Mouse (Mus musculus) CH12.LX (cell line): Measurements from ENCODE around the gene Mcl1. TPM values are rescaled to one million over a fixed set of nuclear protein-coding genes. Genes with fewer than 3 reads are reported as not detected.

Experiments
- DNase-seq: peaks from one replicate; pipeline ENCODE4 v3.0.0-alpha.2; 2013; ENCODE audit errors: extremely low read depth
- H3K27ac ChIP-seq: 2 replicates; pipeline ENCODE4 v1.5.1; 2012; ENCODE audit warnings: low read depth, mild to moderate bottlenecking, control low read depth, moderate library complexity; ENCODE audit not compliant: insufficient read depth
- H3K27me3 ChIP-seq: replicated peaks from 2 replicates; pipeline ENCODE3; 2012; ENCODE audit warnings: inconsistent platforms
- H3K36me3 ChIP-seq, 2 experiments: replicated peaks in 1 of 2; 2 replicates each; pipeline versions ENCODE3 to v1.6.1; 2012; ENCODE audit warnings: inconsistent platforms in 1 of 2, low read length in 1 of 2, mild to moderate bottlenecking in 1 of 2, mixed read lengths in 1 of 2, moderate library complexity in 1 of 2; ENCODE audit not compliant: control insufficient read depth in 1 of 2, insufficient read depth in 1 of 2
- H3K4me1 ChIP-seq, 2 experiments: 2 replicates each; pipeline ENCODE4 v1.6.1; 2012; ENCODE audit warnings: inconsistent platforms in 1 of 2, moderate library complexity in 1 of 2; ENCODE audit not compliant: insufficient read depth in 2 of 2, control insufficient read depth in 1 of 2
- H3K4me2 ChIP-seq: 2 replicates; pipeline ENCODE4 v1.6.1; 2012; ENCODE audit warnings: low read depth, mild to moderate bottlenecking, control low read depth; ENCODE audit not compliant: poor library complexity, insufficient read depth, severe bottlenecking
- H3K4me3 ChIP-seq, 3 experiments: fragments of 150-350 bp in 1 of 3; sonication (generic) in 1 of 3; replicated peaks in 1 of 3; 2 replicates each; pipeline versions ENCODE3 to v1.5.1; 2011 to 2012; ENCODE audit warnings: low read depth in 2 of 3, low read length in 2 of 3, mild to moderate bottlenecking in 2 of 3, moderate library complexity in 2 of 3, control low read depth in 1 of 3, improper control_type of control experiment in 1 of 3, inconsistent platforms in 1 of 3, mixed read lengths in 1 of 3; ENCODE audit not compliant: poor library complexity in 1 of 3
- H3K79me2 ChIP-seq: replicated peaks from 2 replicates; pipeline ENCODE4 v1.6.1; 2012; ENCODE audit warnings: mild to moderate bottlenecking, moderate library complexity; ENCODE audit not compliant: control insufficient read depth, poor library complexity, insufficient read depth, severe bottlenecking; ENCODE audit errors: extremely low read depth
- H3K9ac ChIP-seq: 2 replicates; pipeline ENCODE4 v1.6.1; 2012; ENCODE audit warnings: low read depth, mild to moderate bottlenecking, control low read depth, moderate library complexity; ENCODE audit not compliant: insufficient read depth
- H3K9me3 ChIP-seq: replicated peaks from 2 replicates; pipeline ENCODE3; 2012; ENCODE audit warnings: low read length, inconsistent platforms, mixed read lengths
- BHLHE40 ChIP-seq: IDR thresholded peaks from 2 replicates; pipeline ENCODE4 v1.6.1; 2011; ENCODE audit warnings: mild to moderate bottlenecking, low read depth, low read length, improper control_type of control experiment
- CHD1 ChIP-seq: IDR thresholded peaks from 2 replicates; pipeline ENCODE4 v1.6.1; 2012; ENCODE audit warnings: low read depth, low read length, improper control_type of control experiment, inconsistent platforms
- CHD2 ChIP-seq: IDR thresholded peaks from 2 replicates; pipeline ENCODE4 v1.6.1; 2011; ENCODE audit warnings: low read length, improper control_type of control experiment
- CTCF ChIP-seq, 2 experiments: IDR thresholded peaks in 1 of 2; conservative IDR thresholded peaks in 1 of 2; 2 replicates each; pipeline ENCODE4 v1.5.1; 2011 to 2012; ENCODE audit warnings: low read depth in 2 of 2, low read length in 2 of 2, improper control_type of control experiment in 1 of 2, inconsistent platforms in 1 of 2, mild to moderate bottlenecking in 1 of 2, moderate library complexity in 1 of 2
- E2F4 ChIP-seq: IDR thresholded peaks from 2 replicates; pipeline ENCODE4 v1.6.1; 2011; ENCODE audit warnings: low read depth, low read length, improper control_type of control experiment; ENCODE audit not compliant: insufficient replicate concordance
- ELF1 ChIP-seq: IDR thresholded peaks from 2 replicates; pipeline ENCODE4 v1.6.1; 2014; ENCODE audit warnings: low read depth, mild to moderate bottlenecking, inconsistent platforms, low read length, improper control_type of control experiment
- EP300 ChIP-seq: IDR thresholded peaks from 2 replicates; pipeline ENCODE4 v1.6.1; 2011; ENCODE audit warnings: low read length, improper control_type of control experiment
- ETS1 ChIP-seq: conservative IDR thresholded peaks from 2 replicates; pipeline ENCODE4 v1.6.1; 2012; ENCODE audit warnings: low read depth, mild to moderate bottlenecking, inconsistent platforms, low read length, improper control_type of control experiment, moderate library complexity
- GABPA ChIP-seq: IDR thresholded peaks from 2 replicates; pipeline ENCODE4 v1.6.1; 2012; ENCODE audit warnings: low read depth, low read length, improper control_type of control experiment, inconsistent platforms; ENCODE audit not compliant: insufficient replicate concordance
- HCFC1 ChIP-seq: IDR thresholded peaks from 2 replicates; pipeline ENCODE4 v1.6.1; 2012; ENCODE audit warnings: low read depth, mild to moderate bottlenecking, inconsistent platforms, low read length, improper control_type of control experiment
- IRF4 ChIP-seq: IDR thresholded peaks from 2 replicates; pipeline ENCODE4 v1.6.1; 2014; ENCODE audit warnings: low read depth, mild to moderate bottlenecking, inconsistent platforms, low read length, improper control_type of control experiment
- JUN ChIP-seq: IDR thresholded peaks from 2 replicates; pipeline ENCODE4 v1.6.1; 2011; ENCODE audit warnings: low read depth, mild to moderate bottlenecking, low read length, improper control_type of control experiment, moderate library complexity; ENCODE audit not compliant: insufficient read depth
- JUND ChIP-seq: conservative IDR thresholded peaks from 2 replicates; pipeline ENCODE4 v1.6.1; 2011; ENCODE audit warnings: low read depth, low read length, improper control_type of control experiment
- KAT2A ChIP-seq: IDR thresholded peaks from 2 replicates; pipeline ENCODE4 v1.6.1; 2012; ENCODE audit warnings: low read length, improper control_type of control experiment, inconsistent platforms; ENCODE audit not compliant: insufficient replicate concordance
- MAFK ChIP-seq: IDR thresholded peaks from 2 replicates; pipeline ENCODE4 v1.6.1; 2011; ENCODE audit warnings: low read length, improper control_type of control experiment; ENCODE audit not compliant: insufficient replicate concordance
- MAX ChIP-seq: IDR thresholded peaks from 2 replicates; pipeline ENCODE4 v1.6.1; 2011; ENCODE audit warnings: low read length, improper control_type of control experiment
- MAZ ChIP-seq: IDR thresholded peaks from 2 replicates; pipeline ENCODE4 v1.6.1; 2012; ENCODE audit warnings: low read depth, mild to moderate bottlenecking, inconsistent platforms, low read length, improper control_type of control experiment, moderate library complexity
- MEF2A ChIP-seq: IDR thresholded peaks from 2 replicates; pipeline ENCODE4 v1.6.1; 2014; ENCODE audit warnings: low read depth, mild to moderate bottlenecking, inconsistent platforms, low read length, improper control_type of control experiment, borderline replicate concordance
- MXI1 ChIP-seq: IDR thresholded peaks from 2 replicates; pipeline ENCODE4 v1.6.1; 2011; ENCODE audit warnings: mild to moderate bottlenecking, low read depth, low read length, improper control_type of control experiment
- MYC ChIP-seq: IDR thresholded peaks from 2 replicates; pipeline ENCODE4 v1.6.1; 2011; ENCODE audit warnings: low read depth, mild to moderate bottlenecking, improper control_type of control experiment, low read length
- NELFE ChIP-seq: IDR thresholded peaks from 2 replicates; pipeline ENCODE4 v1.6.1; 2011; ENCODE audit warnings: low read depth, low read length, improper control_type of control experiment
- NRF1 ChIP-seq: IDR thresholded peaks from 2 replicates; pipeline ENCODE4 v1.6.1; 2014; ENCODE audit warnings: low read depth, mild to moderate bottlenecking, inconsistent platforms, low read length, improper control_type of control experiment, moderate library complexity
- PAX5 ChIP-seq: IDR thresholded peaks from 2 replicates; pipeline ENCODE4 v1.6.1; 2012; ENCODE audit warnings: low read length, inconsistent platforms, mixed read lengths
- POLR2A ChIP-seq: IDR thresholded peaks from 2 replicates; pipeline ENCODE4 v1.6.1; 2011; ENCODE audit warnings: low read depth, mild to moderate bottlenecking, improper control_type of control experiment, low read length
- POLR2AphosphoS2 ChIP-seq: IDR thresholded peaks from 2 replicates; pipeline ENCODE4 v1.6.1; 2011; ENCODE audit warnings: low read depth, low read length, improper control_type of control experiment
- RAD21 ChIP-seq: IDR thresholded peaks from 2 replicates; pipeline ENCODE4 v1.6.1; 2011; ENCODE audit warnings: low read depth, mild to moderate bottlenecking, low read length, improper control_type of control experiment, moderate library complexity
- RCOR1 ChIP-seq: conservative IDR thresholded peaks from 2 replicates; pipeline ENCODE4 v1.6.1; 2012; ENCODE audit warnings: low read depth, mild to moderate bottlenecking, inconsistent platforms, low read length, improper control_type of control experiment
- SIN3A ChIP-seq: IDR thresholded peaks from 2 replicates; pipeline ENCODE4 v1.6.1; 2012; ENCODE audit warnings: low read length, improper control_type of control experiment, inconsistent platforms
- SMC3 ChIP-seq: IDR thresholded peaks from 2 replicates; pipeline ENCODE4 v1.6.1; 2011; ENCODE audit warnings: low read depth, low read length, improper control_type of control experiment
- TBP ChIP-seq: conservative IDR thresholded peaks from 2 replicates; pipeline ENCODE4 v1.6.1; 2011; ENCODE audit warnings: low read depth, low read length, improper control_type of control experiment
- TCF12 ChIP-seq: IDR thresholded peaks from 2 replicates; pipeline ENCODE4 v1.6.1; 2014; ENCODE audit warnings: low read depth, mild to moderate bottlenecking, inconsistent platforms, low read length, improper control_type of control experiment
- UBTF ChIP-seq: IDR thresholded peaks from 2 replicates; pipeline ENCODE4 v1.6.1; 2012; ENCODE audit warnings: low read depth, mild to moderate bottlenecking, inconsistent platforms, low read length, improper control_type of control experiment, moderate library complexity
- USF1 ChIP-seq: IDR thresholded peaks from 2 replicates; pipeline ENCODE4 v1.6.1; 2014; ENCODE audit warnings: low read depth, mild to moderate bottlenecking, inconsistent platforms, low read length, improper control_type of control experiment
- USF2 ChIP-seq: conservative IDR thresholded peaks from 2 replicates; pipeline ENCODE4 v1.6.1; 2011; ENCODE audit warnings: low read depth, low read length, improper control_type of control experiment
- ZC3H11A ChIP-seq: IDR thresholded peaks from 2 replicates; pipeline ENCODE4 v1.6.1; 2012; ENCODE audit warnings: low read depth, mild to moderate bottlenecking, inconsistent platforms, low read length, improper control_type of control experiment
- ZKSCAN1 ChIP-seq: IDR thresholded peaks from 2 replicates; pipeline ENCODE4 v1.6.1; 2012; ENCODE audit warnings: low read depth, inconsistent platforms, low read length, improper control_type of control experiment, borderline replicate concordance
- ZMIZ1 ChIP-seq: IDR thresholded peaks from 2 replicates; pipeline ENCODE4 v1.6.1; 2012; ENCODE audit warnings: low read depth, mild to moderate bottlenecking, inconsistent platforms, low read length, improper control_type of control experiment
- ZNF384 ChIP-seq: IDR thresholded peaks from 2 replicates; pipeline ENCODE4 v1.6.1; 2012; ENCODE audit warnings: low read depth, low read length, improper control_type of control experiment, inconsistent platforms
- dilution Hi-C: fragments of 300-500 bp; cut with MboI; formaldehyde crosslinking; loops from 2 replicates; pipeline ENCODE4 v1.14.3; 2020; ENCODE audit warnings: low sequenced_read_pairs; ENCODE audit not compliant: extremely low pct_unique_long_range_greater_than_20kb, extremely low pct_ligation_motif_present
- in situ Hi-C: fragments of 300-500 bp; cut with MboI; formaldehyde crosslinking; loops from 3 replicates; pipeline ENCODE4 v1.14.3; 2019; ENCODE audit warnings: low sequenced_read_pairs, low pct_ligation_motif_present, low pct_unique_long_range_greater_than_20kb, mixed read lengths
- polyA plus RNA-seq: library from polyadenylated mRNA; unstranded; fragments of >175 nt; gene quantifications from 2 replicates; pipeline ENCODE4 v1.2.1, GENCODE M21; 2012; ENCODE audit warnings: low read depth; ENCODE audit not compliant: insufficient read length
- total RNA-seq, 2 experiments: library from RNA; depleted of rRNA; stranded (reverse); fragments of 300-350 nt in 1 of 2; fragments of >200 nt in 1 of 2; gene quantifications; 2 replicates each; pipeline ENCODE4 v1.2.3; 2012 to 2014

The Mcl1 gene
- total and polyA plus RNA-seq, 3 experiments = 95.9 to 225 (median 188) TPM

DNA sequence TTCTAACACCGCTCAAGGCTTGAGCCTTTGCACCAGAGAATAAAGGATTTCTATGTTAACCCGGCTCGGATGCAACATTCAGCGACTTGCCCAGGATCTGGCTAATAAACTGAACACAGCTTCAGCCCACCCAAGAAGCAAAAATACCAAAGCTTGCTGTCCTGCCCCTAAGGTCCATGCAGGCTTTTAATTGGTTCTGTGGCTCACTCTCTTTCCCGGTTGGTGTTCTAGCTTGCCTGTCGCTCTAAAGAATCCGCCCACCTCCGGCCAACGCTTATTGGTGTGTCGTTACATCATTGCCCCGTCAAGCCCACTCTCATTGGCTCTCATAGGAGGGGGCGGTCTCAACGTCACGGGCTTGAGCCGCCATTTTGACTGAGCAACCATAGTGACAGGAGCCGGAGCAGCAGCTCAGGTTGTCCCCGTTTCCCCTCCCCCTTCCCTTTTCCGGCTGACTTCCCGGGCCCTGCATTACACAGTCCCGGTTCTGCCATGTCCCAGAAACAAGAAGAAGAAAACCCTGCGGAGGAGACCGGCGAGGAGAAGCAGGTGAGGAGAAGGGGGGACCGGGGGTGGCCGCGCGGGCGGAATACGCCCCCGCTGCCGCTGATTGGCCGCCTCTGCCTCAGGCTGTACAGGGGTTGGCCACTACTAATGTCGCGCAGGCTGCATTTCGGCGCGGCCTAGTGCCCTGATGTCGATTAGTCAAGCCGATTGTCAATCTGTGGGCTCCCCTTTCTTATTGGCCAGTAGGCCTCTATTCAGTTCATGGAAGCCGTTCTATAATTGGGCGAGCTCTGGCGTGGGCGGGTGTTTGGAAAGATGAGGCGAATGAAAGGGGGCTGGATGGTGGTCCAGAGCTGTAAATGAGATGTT is 33.7 kb upstream of the Mcl1 start, which contains the start of gene Ensa:
Gene Ensa (plus strand): TSS at position 366 of the 876 bp plus-strand sequence.
- Histone ChIP-seq H3K27me3 (no peaks in the 10 kb centered on the region), H3K4me1 (peaks cover 5 to 49% of the 10 kb centered on the region in 2 experiments), H3K36me3 (peaks cover 30 to 45% of the 10 kb centered on the region in 2 experiments), H3K4me3 (peak within 1 kb of the TSS; percentile 73 to 99 (median 82)), H3K9me3 (no peaks in the 10 kb centered on the region), H3K9ac (peak within 1 kb of the TSS; percentile 79), H3K79me2 (peaks cover 35% of the 10 kb centered on the region), H3K4me2 (peak within 1 kb of the TSS; percentile 86), H3K27ac (peak within 1 kb of the TSS; percentile 38; the same call in 1 of the 2 replicates)
- in situ Hi-C loops = no loop called here
- TF ChIP-seq MYC = no peak
- TF ChIP-seq GABPA = no peak
- peak; percentile 48; the same call in 1 of the 2 replicates for TF ChIP-seq BHLHE40
- peak; percentile 92 for TF ChIP-seq ZMIZ1
- no peak for TF ChIP-seq ETS1
- peak; percentile 59; the same call in 1 of the 2 replicates for TF ChIP-seq MXI1
- TF ChIP-seq USF2 = no peak
- TF ChIP-seq MEF2A = peak; percentile 69
- no peak for TF ChIP-seq SMC3
- 0 out of 2 replicates have a peak, but pooled peaks have one; percentile 23 for TF ChIP-seq MAFK
- TF ChIP-seq EP300 = no peak
- TF ChIP-seq E2F4 = peak; percentile 53; the same call in 1 of the 2 replicates
- TF ChIP-seq HCFC1 = peak; percentile 60; the same call in 1 of the 2 replicates
- no peak for TF ChIP-seq ZNF384
- no peak for TF ChIP-seq CTCF (conservative IDR thresholded peaks at IDR 0.05 in 1 of 2, IDR thresholded peaks at IDR 0.05 in 1 of 2; ENCODE audit: low read depth in 2 of 2, low read length in 2 of 2)
- TF ChIP-seq JUN = peak; percentile 79
- TF ChIP-seq MAX = no peak; the same call in 1 of the 2 replicates
- TF ChIP-seq USF1 = no peak
- TF ChIP-seq NELFE = peak; percentile 97
- no peak for TF ChIP-seq CHD1
- no peak for TF ChIP-seq ZC3H11A
- peak; percentile 56 for TF ChIP-seq NRF1
- peak; percentile 60 for TF ChIP-seq SIN3A
- TF ChIP-seq PAX5 = no peak
- peak; percentile 80 for TF ChIP-seq JUND
- TF ChIP-seq POLR2AphosphoS2 = peak; percentile 94
- TF ChIP-seq CHD2 = peak; percentile 93
- TF ChIP-seq RCOR1 = no peak
- TF ChIP-seq IRF4 = peak; percentile 29; the same call in 1 of the 2 replicates
- 0 out of 2 replicates have a peak, but pooled peaks have one; percentile 65 for TF ChIP-seq KAT2A
- peak; percentile 91 for TF ChIP-seq TCF12
- peak; percentile 76; the same call in 1 of the 2 replicates for TF ChIP-seq MAZ
- peak; percentile 88 for TF ChIP-seq POLR2A
- TF ChIP-seq UBTF = no peak
- no peak for TF ChIP-seq ZKSCAN1
- no peak for TF ChIP-seq RAD21
- TF ChIP-seq TBP = peak; percentile 97
- peak; percentile 45 for TF ChIP-seq ELF1
- dilution Hi-C loops = no loop called here
- DNase-seq = peak; percentile 99
